Mouse (Mus musculus): ENCODE data around the gene Psat1. TPM values are rescaled to one million over a fixed set of nuclear protein-coding genes. Genes with fewer than 3 reads are reported as not detected.

The Psat1 gene
- 10 to 100 TPM; 27.7 to 32.2 TPM for total RNA-seq (2023)

DNA sequence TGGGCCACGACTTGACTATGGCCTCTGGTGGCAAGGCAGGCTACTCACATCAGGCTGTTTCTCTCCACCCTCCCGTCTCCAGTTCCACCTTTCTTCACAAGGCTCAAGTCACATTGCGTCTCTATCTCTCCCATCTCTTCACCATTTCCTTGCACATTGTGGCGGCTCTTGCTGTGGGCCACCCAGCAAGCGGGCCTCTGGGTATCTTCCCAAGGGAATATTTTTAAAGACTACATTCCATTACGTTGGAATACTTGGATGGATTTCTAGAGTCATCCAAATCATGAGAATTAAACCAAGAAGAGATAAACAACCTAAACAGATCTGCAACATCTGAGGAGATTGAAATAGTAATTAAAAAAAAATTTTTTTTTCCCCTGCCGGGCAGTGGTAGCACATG lies at the start of gene Psat1:
Gene Psat1, minus strand, starts transcription at position 101 of the 400 bp plus-strand sequence.

GRCm38 (mm10) chr19:15984449-15985171 lies 37.5 kb upstream of the Psat1 start, which contains the start of gene Cep78:
TSS of gene Cep78 (minus strand) at chr19:15984989.

Other genes with a start within 250 kb of the Psat1 start
- 1 to 10 TPM; 6.7 to 8.2 TPM for gene Cep78, start 37.7 kb upstream of the Psat1 start, total RNA-seq (2023)
- gene Gnaq, start 185.5 kb upstream of the Psat1 start, total RNA-seq (2023) = 10 to 100 TPM; 70.1 to 71.0 TPM